22 mouse cellular contexts compared by ENCODE assay signal in genomic region chr12:8941699-8942392, GRCm38 (mm10). TPM values are rescaled to one million over a fixed set of nuclear protein-coding genes. Genes with fewer than 3 reads are reported as not detected.
DNase-seq lines count a peak whose midpoint lies in the region; ATAC-seq and TF ChIP-seq lines count a peak whose summit lies in the region.
"Had no signal": no experiment of that assay in that cellular context is flagged by ENCODE, and none has a peak within 500 bp of the region (broad histone marks: within the 10 kb centered on the region; RNA-seq: fewer than 3 reads in every experiment).

No protein-coding gene starts in this region.

- no peaks in the 10 kb centered on the region for H3K79me2 ChIP-seq in MEL (ENCODE audit: control insufficient read depth, insufficient read depth, low read length, poor library complexity)

- H3K27ac ChIP-seq in MEL (ENCODE audit: control insufficient read depth, low read depth, low read length) = 0 out of 2 replicates have a peak overlapping the region, but pooled peaks have one; percentile 23
- H3K27ac ChIP-seq: forebrain, embryonic 12.5 days; heart, embryonic 10.5 days; hindbrain, postnatal 0 days; left cerebral cortex, adult 2 months; limb, embryonic 10.5 days; liver, embryonic 12.5 days had no signal

- no peaks in the 10 kb centered on the region for H3K9me3 ChIP-seq in MEL (replicated peaks; ENCODE audit: insufficient read depth, low read length)
- H3K9me3 ChIP-seq: forebrain, embryonic 12.5 days; heart, embryonic 10.5 days; limb, embryonic 10.5 days; liver, embryonic 12.5 days had no signal

- TF ChIP-seq POLR2A in MEL (IDR thresholded peaks at IDR 0.05; ENCODE audit: control insufficient read depth in 1 of 2, insufficient read depth in 1 of 2, low read depth in 1 of 2, low read length in 2 of 2, poor library complexity in 1 of 2) = no peak

- no peak for TF ChIP-seq CTCF in MEL (IDR thresholded peaks at IDR 0.05 in 2 of 3, conservative IDR thresholded peaks at IDR 0.05 in 1 of 3; ENCODE audit: control insufficient read depth in 1 of 3, insufficient read depth in 1 of 3, low read depth in 2 of 3, low read length in 3 of 3, poor library complexity in 1 of 3, severe bottlenecking in 1 of 3)

- TF ChIP-seq EP300 in MEL (IDR thresholded peaks at IDR 0.05; ENCODE audit: low read depth in 1 of 2, low read length in 2 of 2) = peak; percentile 43 to 64; a peak in 3 of 4 replicates

- H3K4me3 ChIP-seq in MEL (ENCODE audit: control insufficient read depth in 1 of 2, insufficient read depth in 1 of 2, low read depth in 2 of 2, low read length in 2 of 2) = no peak overlapping the region
- H3K4me3 ChIP-seq: forebrain, embryonic 12.5 days; heart, embryonic 10.5 days; left cerebral cortex, adult 2 months; limb, embryonic 10.5 days; liver, embryonic 12.5 days had no signal

- peak; percentile 77 for ATAC-seq in CD4-positive, CD25-positive, alpha-beta regulatory T cell, adult 4 months
- peak; percentile 51 to 57; a peak in 2 of 4 replicates for ATAC-seq in hematopoietic stem cell, adult 5-6 weeks (replicated peaks in 1 of 2; ENCODE audit: insufficient read depth in 1 of 2, low FRiP score in 2 of 2, low TSS enrichment in 1 of 2, low read depth in 1 of 2, poor library complexity in 2 of 2, severe bottlenecking in 2 of 2)
- no peak for ATAC-seq in erythroid progenitor cell, adult 5-6 weeks (replicated peaks; ENCODE audit: low FRiP score, poor library complexity, severe bottlenecking)
- ATAC-seq: hindbrain, postnatal 0 days; liver, embryonic 12.5 days; midbrain, embryonic 16.5 days had no signal

- H3K4me1 ChIP-seq in MEL (ENCODE audit: control insufficient read depth in 1 of 2, insufficient read depth in 2 of 2, low read length in 2 of 2) = peaks cover 0 to 4% of the 10 kb centered on the region in 2 experiments; a peak in 1 of 4 replicates
- H3K4me1 ChIP-seq: forebrain, embryonic 12.5 days had no signal

- H3K27me3 ChIP-seq in MEL (ENCODE audit: control insufficient read depth in 1 of 2, insufficient read depth in 2 of 2, low read length in 2 of 2) = no peaks in the 10 kb centered on the region
- H3K27me3 ChIP-seq in splenic B cell, adult 2 months (ENCODE audit: control insufficient read depth, insufficient read depth, low read length, poor library complexity, severe bottlenecking) = no peaks in the 10 kb centered on the region

- H3K36me3 ChIP-seq in MEL (ENCODE audit: control insufficient read depth in 1 of 2, insufficient read depth in 2 of 2, low read length in 2 of 2) = peaks cover 0 to 2% of the 10 kb centered on the region in 2 experiments; a peak in 2 of 4 replicates
- peaks cover 10% of the 10 kb centered on the region for H3K36me3 ChIP-seq in splenic B cell, adult 2 months (ENCODE audit: control insufficient read depth, insufficient read depth, low read length, poor library complexity, severe bottlenecking)

- no peak for TF ChIP-seq RAD21 in MEL (IDR thresholded peaks at IDR 0.05; ENCODE audit: low read depth, low read length)

- H3K9ac ChIP-seq in MEL (ENCODE audit: control insufficient read depth, low read depth, low read length, poor library complexity, severe bottlenecking) = no peak overlapping the region
- H3K9ac ChIP-seq: forebrain, embryonic 12.5 days; liver, embryonic 12.5 days had no signal

- peak; percentile 88 for DNase-seq in MEL (ENCODE audit: low read depth, low spot score)
- DNase-seq in splenic B cell, adult 2 months (ENCODE audit: low read depth, low spot score) = peak; percentile 60
- no peak for DNase-seq in urinary bladder, postnatal 36 days (ENCODE audit: low spot score in 2 of 2)
- no peak for DNase-seq in cerebellum, postnatal 10 days
- DNase-seq: adrenal gland, postnatal 36 days; cerebellum, adult 9-10 months; embryo, embryonic 11 days; gastrocnemius, postnatal 36 days; heart, postnatal 14 days; kidney, adult 2 months; kidney, postnatal 25 days had no signal

TF ChIP-seq in MEL, 35 proteins besides CTCF, POLR2A, EP300 and RAD21:
- TF ChIP-seq TBP (IDR thresholded peaks at IDR 0.05; ENCODE audit: low read depth, low read length) = 0 out of 2 replicates have a peak, but pooled peaks have one; percentile 25
- TF ChIP-seq TAL1 (IDR thresholded peaks at IDR 0.05; ENCODE audit: low read length) = 0 out of 2 replicates have a peak, but pooled peaks have one; percentile 10
- TF ChIP-seq CHD2 (IDR thresholded peaks at IDR 0.05; ENCODE audit: low read length) = no peak
- no peak for TF ChIP-seq HCFC1 (IDR thresholded peaks at IDR 0.05; ENCODE audit: low read depth, low read length)
- peak; percentile 88 for TF ChIP-seq GATA1 (IDR thresholded peaks at IDR 0.05; ENCODE audit: low read depth, low read length)
- TF ChIP-seq RCOR1 (IDR thresholded peaks at IDR 0.05; ENCODE audit: low read depth, low read length) = peak; percentile 100
- TF ChIP-seq MYC (IDR thresholded peaks at IDR 0.05; ENCODE audit: low read depth, low read length) = peak; percentile 72; the same call in 1 of the 2 replicates
- peak; percentile 53; the same call in 1 of the 2 replicates for TF ChIP-seq ETS1 (IDR thresholded peaks at IDR 0.05; ENCODE audit: low read depth, low read length)
- TF ChIP-seq SIN3A (IDR thresholded peaks at IDR 0.05; ENCODE audit: low read length) = peak; percentile 44; the same call in 1 of the 2 replicates
- TF ChIP-seq MXI1 (IDR thresholded peaks at IDR 0.05; ENCODE audit: low read depth, low read length) = peak; percentile 62; the same call in 1 of the 2 replicates
- no peak for TF ChIP-seq UBTF (IDR thresholded peaks at IDR 0.05; ENCODE audit: borderline replicate concordance, insufficient read depth, low read depth, low read length)
- 0 out of 2 replicates have a peak, but pooled peaks have one; percentile 47 for TF ChIP-seq TCF12 (IDR thresholded peaks at IDR 0.05; ENCODE audit: low read depth, low read length)
- peak; percentile 8; the same call in 1 of the 2 replicates for TF ChIP-seq SMC3 (IDR thresholded peaks at IDR 0.05; ENCODE audit: low read depth, low read length)

RNA-seq across cellular contexts. Expression of gene Matn3, which starts 5.9 kb away (rescaled TPM):
- polyA plus RNA-seq in CD4-positive, CD25-positive, alpha-beta regulatory T cell, adult 4 months (2017; shearing (Covaris generic)) = not detected
- total RNA-seq in MEL (2012; rRNA removed) = not detected in 2 replicates
- polyA plus RNA-seq in MEL (2012; ENCODE audit: insufficient read depth in 1 of 2, insufficient read length in 2 of 2, low read depth in 1 of 2, low replicate concordance in 2 of 2, missing spikeins in 1 of 2) = not detected
- not detected in 2 replicates for total RNA-seq in hematopoietic stem cell, adult 5-6 weeks (2017)
- not detected in 2 replicates for total RNA-seq in erythroid progenitor cell, adult 5-6 weeks (2015; ENCODE audit: low replicate concordance)
- not detected in 2 replicates for total RNA-seq in erythroid progenitor cell, adult 5-6 weeks (2017; ENCODE audit: low replicate concordance)
- total RNA-seq: adrenal gland, postnatal 36 days; heart, postnatal 14 days; megakaryocyte-erythroid progenitor cell, adult 5-6 weeks had no signal
- polyA plus RNA-seq: kidney, adult 2 months had no signal

RNA-seq across cellular contexts. Expression of gene Laptm4a, which starts 20.4 kb away (rescaled TPM):
- polyA plus RNA-seq in CD4-positive, CD25-positive, alpha-beta regulatory T cell, adult 4 months (2017; shearing (Covaris generic)) = 100 to 1,000 TPM; 127 to 169 TPM
- total RNA-seq in MEL (2012; rRNA removed) = 43.8 and 49.0 TPM in 2 replicates
- 10 to 100 TPM in 1 of 2 experiments, not detected in 1; 49.7 TPM for polyA plus RNA-seq in MEL (2012; ENCODE audit: insufficient read depth in 1 of 2, insufficient read length in 2 of 2, low read depth in 1 of 2, low replicate concordance in 2 of 2, missing spikeins in 1 of 2)
- 191 and 266 TPM in 2 replicates for total RNA-seq in hematopoietic stem cell, adult 5-6 weeks (2017)
- 102 and 129 TPM in 2 replicates for total RNA-seq in erythroid progenitor cell, adult 5-6 weeks (2015; ENCODE audit: low replicate concordance)
- 123 and 145 TPM in 2 replicates for total RNA-seq in erythroid progenitor cell, adult 5-6 weeks (2017; ENCODE audit: low replicate concordance)

RNA-seq across cellular contexts. Expression of gene Wdr35, which starts 31.8 kb away (rescaled TPM):
- polyA plus RNA-seq in CD4-positive, CD25-positive, alpha-beta regulatory T cell, adult 4 months (2017; shearing (Covaris generic)) = 1 to 10 TPM; 2.6 TPM
- total RNA-seq in MEL (2012; rRNA removed) = 5.1 and 5.7 TPM in 2 replicates
- 1 to 10 TPM in 1 of 2 experiments, not detected in 1; 5.9 TPM for polyA plus RNA-seq in MEL (2012; ENCODE audit: insufficient read depth in 1 of 2, insufficient read length in 2 of 2, low read depth in 1 of 2, low replicate concordance in 2 of 2, missing spikeins in 1 of 2)
- total RNA-seq in hematopoietic stem cell, adult 5-6 weeks (2017) = 5.0 and 5.8 TPM in 2 replicates
- total RNA-seq in erythroid progenitor cell, adult 5-6 weeks (2015; ENCODE audit: low replicate concordance) = 1.3 and 2.5 TPM in 2 replicates
- total RNA-seq in erythroid progenitor cell, adult 5-6 weeks (2017; ENCODE audit: low replicate concordance) = 1.5 and 2.6 TPM in 2 replicates

Comparison
In these comparisons a context has a peak if more than half of its experiments do, and no peak if none do; other contexts are left out.
1. DNase-seq: peak in MEL (single experiment) and splenic B cell, adult 2 months (single experiment); none in urinary bladder, postnatal 36 days (0 of 2) and cerebellum, postnatal 10 days (0 of 2).